Mouse (Mus musculus): Measurements from ENCODE around the gene Efemp1. TPM values are rescaled to one million over a fixed set of nuclear protein-coding genes. Genes with fewer than 3 reads are reported as not detected.
A peak's percentile ranks its signal among the peaks of the same experiment; 100 is the strongest.

The Efemp1 gene
- polyA plus RNA-seq, 1 experiment: 97.5 TPM

GRCm38 (mm10) chr11:28934449-28934848 lies 81.4 kb downstream of the Efemp1 start:
- DNase-seq (ENCODE audit: low read depth): no peak

GRCm38 (mm10) chr11:28939651-28940050 lies 86.6 kb downstream of the Efemp1 start:
- no peak for DNase-seq (ENCODE audit: low read depth)

- no peak for DNase-seq (ENCODE audit: low read depth)
Observed at GRCm38 (mm10) chr11:28951586-28952210, 98.7 kb downstream of the Efemp1 start.

DNA sequence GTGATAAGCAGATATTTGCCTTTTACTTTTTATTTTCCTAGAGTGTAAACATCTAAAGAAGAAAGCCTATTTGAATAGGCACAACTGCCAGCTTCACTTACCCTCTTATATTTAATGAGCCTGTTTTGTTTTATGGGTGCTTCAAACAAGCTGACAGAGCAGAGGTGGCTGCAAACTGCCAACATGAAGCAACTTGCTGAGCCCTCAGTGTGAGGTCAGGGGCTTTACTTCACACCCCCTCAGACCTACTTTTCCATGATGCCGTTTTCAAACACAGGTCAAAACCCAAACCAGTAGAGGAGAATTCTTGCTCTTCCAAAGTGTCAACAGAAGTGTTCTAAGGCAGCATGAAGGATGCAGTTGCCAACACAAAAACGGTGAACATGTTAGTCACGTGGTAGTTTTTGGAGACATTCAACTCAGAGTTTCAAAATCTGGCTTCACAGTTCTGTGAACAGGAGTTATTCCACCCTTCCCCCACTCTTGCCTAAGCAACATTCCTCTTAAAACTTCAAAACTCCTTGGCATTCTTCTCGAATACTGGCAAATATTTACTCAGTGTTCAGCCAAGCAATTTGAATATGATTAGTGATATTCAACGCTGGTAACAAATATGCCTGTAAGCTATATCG lies 101.8 kb downstream of the Efemp1 start:
- DNase-seq (ENCODE audit: low read depth): peak; percentile 65

- DNase-seq (ENCODE audit: low read depth): no peak
Observed at GRCm38 (mm10) chr11:28955305-28955701, 102.3 kb downstream of the Efemp1 start.

GRCm38 (mm10) chr11:28961381-28961780 lies 108.4 kb downstream of the Efemp1 start:
- DNase-seq (ENCODE audit: low read depth): no peak

All from gonadal fat pad, adult 2 months (tissue).